Mouse (Mus musculus): ENCODE results near the gene Dlgap1. TPM values are rescaled to one million over a fixed set of nuclear protein-coding genes. Genes with fewer than 3 reads are reported as not detected.

The Dlgap1 gene
- polyA plus RNA-seq, 1 experiment from 2014 or later, result 34.5 TPM

DNA sequence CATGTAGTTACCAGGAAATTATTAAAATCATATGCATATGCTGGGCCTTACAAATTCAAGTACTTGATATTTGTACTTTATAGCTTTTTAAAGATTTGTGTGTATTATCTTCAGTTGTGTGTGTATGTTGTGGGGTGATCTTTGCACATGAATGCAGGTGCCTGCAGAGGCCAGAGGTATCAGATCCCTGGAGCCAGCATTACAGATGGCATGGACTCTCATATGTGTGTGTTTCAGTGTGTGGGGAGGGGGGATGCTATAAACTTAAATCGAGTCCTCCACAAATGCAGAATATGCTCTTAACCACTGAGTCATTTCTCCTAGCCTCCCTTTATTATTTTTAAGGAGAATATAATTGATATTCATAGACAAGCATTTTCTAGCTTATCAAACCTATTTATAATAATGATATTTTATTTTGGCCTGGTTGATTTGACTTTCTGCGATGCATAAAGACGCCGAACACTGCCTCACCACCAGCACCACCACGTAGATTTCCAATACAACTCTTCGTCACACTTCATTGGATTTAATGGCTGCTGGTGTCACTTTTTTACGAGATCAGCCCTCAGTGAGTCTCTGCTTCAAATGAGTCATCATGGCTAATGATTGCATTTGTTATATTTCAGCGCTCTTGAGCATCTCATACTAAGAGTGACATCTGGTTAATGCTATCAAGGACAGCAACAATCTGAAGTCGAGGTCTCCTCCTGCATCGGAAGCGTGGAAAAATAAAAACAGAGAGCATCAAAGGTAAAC is 338.7 kb downstream of the Dlgap1 start:
- no peak for ATAC-seq
- Histone ChIP-seq H3K27me3 (ENCODE audit: control insufficient read depth, insufficient read depth, low read depth, low read length) (no peaks in the 10 kb centered on the region), H3K9ac (ENCODE audit: low read depth, low read length) (no peak overlapping the region), H3K36me3 (ENCODE audit: control insufficient read depth, insufficient read depth, low read length) (no peaks in the 10 kb centered on the region), H3K4me2 (ENCODE audit: low read length) (no peak overlapping the region), H3K27ac (ENCODE audit: low read length) (no peak overlapping the region), H3K4me1 (ENCODE audit: control insufficient read depth, insufficient read depth, low read length) (peaks cover 7% of the 10 kb centered on the region), H3K4me3 (ENCODE audit: low read depth, low read length) (no peak overlapping the region), H3K9me3 (replicated peaks; ENCODE audit: control insufficient read depth, low read length, poor library complexity, severe bottlenecking) (no peaks in the 10 kb centered on the region)
- 71% methylated on average over 11 of the region's 11 CpGs for WGBS

DNA sequence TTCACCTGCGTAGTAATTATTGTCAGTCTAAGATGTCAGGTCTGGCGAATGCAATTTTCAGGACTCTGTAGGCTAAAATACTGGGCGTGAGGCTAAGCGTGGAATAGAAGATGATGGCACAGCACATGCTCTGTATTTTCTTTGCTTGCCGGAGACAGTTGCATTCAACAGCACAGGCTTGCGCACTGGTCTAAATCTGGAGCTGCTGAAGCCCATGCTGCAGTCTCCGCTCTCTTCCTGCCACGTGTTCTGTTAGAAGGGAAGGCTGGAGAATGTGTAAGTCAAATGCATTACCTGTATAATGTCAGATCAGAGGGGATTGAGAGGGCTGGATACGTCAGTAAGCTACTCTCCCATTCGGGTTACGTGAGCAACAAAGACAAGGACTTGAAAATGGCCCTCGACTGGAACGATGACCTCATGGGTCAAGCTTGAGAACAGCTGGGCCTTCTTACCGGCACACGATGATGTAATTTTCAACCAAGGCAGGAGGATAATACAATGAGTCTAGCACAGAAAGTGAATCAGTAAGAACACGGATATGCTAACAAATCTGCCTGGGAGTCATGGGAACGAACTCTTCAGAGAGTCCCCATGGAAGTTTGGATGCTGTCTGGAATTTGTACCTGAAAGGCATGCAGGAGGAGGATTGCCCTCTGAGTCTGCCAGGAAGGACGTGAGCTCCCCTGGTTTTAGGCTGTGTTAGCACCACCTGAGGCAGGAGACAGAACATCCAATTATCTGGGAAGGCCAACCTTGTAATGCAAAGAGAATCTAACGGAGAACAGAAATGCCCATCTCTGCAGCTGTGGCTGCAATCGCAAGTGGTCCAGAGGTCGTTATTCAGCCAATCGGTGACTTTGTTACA is 339.7 kb downstream of the Dlgap1 start:
- peaks cover 7% of the 10 kb centered on the region for H3K4me1 ChIP-seq (ENCODE audit: control insufficient read depth, insufficient read depth, low read length)
- 60% methylated on average over 22 of the region's 22 CpGs for WGBS
- H3K27ac ChIP-seq (ENCODE audit: low read length), result no peak overlapping the region
- no peaks in the 10 kb centered on the region for H3K9me3 ChIP-seq (replicated peaks; ENCODE audit: control insufficient read depth, low read length, poor library complexity, severe bottlenecking)
- H3K4me3 ChIP-seq (ENCODE audit: low read depth, low read length), result no peak overlapping the region
- no peak overlapping the region for H3K4me2 ChIP-seq (ENCODE audit: low read length)
- H3K9ac ChIP-seq (ENCODE audit: low read depth, low read length), result 0 out of 2 replicates have a peak overlapping the region, but pooled peaks have one; percentile 21
- H3K27me3 ChIP-seq (ENCODE audit: control insufficient read depth, insufficient read depth, low read depth, low read length), result no peaks in the 10 kb centered on the region
- no peaks in the 10 kb centered on the region for H3K36me3 ChIP-seq (ENCODE audit: control insufficient read depth, insufficient read depth, low read length)
- peak; percentile 78 for ATAC-seq

DNA sequence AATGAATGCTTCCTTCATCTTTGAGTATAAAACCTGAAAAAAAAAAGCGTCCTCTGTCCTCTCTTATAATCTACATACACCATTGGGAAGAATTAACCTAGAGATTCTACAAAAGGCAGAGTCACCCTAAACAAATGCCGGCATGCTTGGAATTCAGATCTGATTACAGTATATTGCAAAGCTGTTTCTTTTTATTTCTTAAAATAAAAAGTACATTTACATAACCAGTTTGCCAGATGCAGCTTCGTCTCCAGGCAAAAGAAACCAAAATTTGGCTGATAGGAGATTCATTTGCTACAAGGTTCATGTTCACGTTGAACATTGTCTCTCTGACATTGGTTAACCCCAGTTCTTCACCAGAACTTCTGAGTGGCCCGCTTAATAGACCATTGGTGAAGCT is 347.5 kb downstream of the Dlgap1 start:
- WGBS, result 84% methylated on average over 5 of the region's 5 CpGs
- no peaks in the 10 kb centered on the region for H3K4me1 ChIP-seq (ENCODE audit: control insufficient read depth, insufficient read depth, low read length)
- H3K4me2 ChIP-seq (ENCODE audit: low read length), result no peak overlapping the region
- ATAC-seq, result no peak
- H3K9me3 ChIP-seq (replicated peaks; ENCODE audit: control insufficient read depth, low read length, poor library complexity, severe bottlenecking), result no peaks in the 10 kb centered on the region
- H3K4me3 ChIP-seq (ENCODE audit: low read depth, low read length), result no peak overlapping the region
- no peaks in the 10 kb centered on the region for H3K36me3 ChIP-seq (ENCODE audit: control insufficient read depth, insufficient read depth, low read length)
- no peaks in the 10 kb centered on the region for H3K27me3 ChIP-seq (ENCODE audit: control insufficient read depth, insufficient read depth, low read depth, low read length)
- no peak overlapping the region for H3K27ac ChIP-seq (ENCODE audit: low read length)
- no peak overlapping the region for H3K9ac ChIP-seq (ENCODE audit: low read depth, low read length)

DNA sequence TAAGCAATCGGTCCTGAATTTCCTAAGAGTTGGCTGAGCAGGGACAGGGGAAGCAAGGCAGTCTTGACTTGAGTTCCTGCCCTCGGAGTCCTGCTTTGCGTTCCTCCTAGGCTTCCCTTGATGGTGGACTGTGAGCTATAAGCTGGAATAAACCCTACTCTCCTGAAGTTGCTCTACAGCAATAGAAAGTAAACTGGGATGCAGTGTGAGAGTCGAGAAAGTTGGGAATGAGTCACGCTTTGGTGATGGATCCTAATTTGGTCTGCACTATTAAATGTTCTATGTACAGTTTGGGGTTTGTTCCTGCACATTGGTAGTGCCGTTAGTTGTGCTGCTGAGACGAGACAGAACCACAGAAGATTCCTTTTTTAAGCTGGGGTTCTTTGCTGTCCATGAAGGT is 348.9 kb downstream of the Dlgap1 start:
- 90% methylated on average over 7 of the region's 7 CpGs for WGBS
- Histone ChIP-seq H3K27ac (ENCODE audit: low read length) (no peak overlapping the region), H3K4me1 (ENCODE audit: control insufficient read depth, insufficient read depth, low read length) (no peaks in the 10 kb centered on the region), H3K27me3 (ENCODE audit: control insufficient read depth, insufficient read depth, low read depth, low read length) (no peaks in the 10 kb centered on the region), H3K4me2 (ENCODE audit: low read length) (no peak overlapping the region), H3K4me3 (ENCODE audit: low read depth, low read length) (no peak overlapping the region), H3K9ac (ENCODE audit: low read depth, low read length) (no peak overlapping the region), H3K36me3 (ENCODE audit: control insufficient read depth, insufficient read depth, low read length) (no peaks in the 10 kb centered on the region), H3K9me3 (replicated peaks; ENCODE audit: control insufficient read depth, low read length, poor library complexity, severe bottlenecking) (no peaks in the 10 kb centered on the region)
- ATAC-seq, result no peak

GRCm38 (mm10) chr17:70321976-70322375 is 353.1 kb downstream of the Dlgap1 start:
- H3K36me3 ChIP-seq (ENCODE audit: control insufficient read depth, insufficient read depth, low read length), result no peaks in the 10 kb centered on the region
- 88% methylated on average over 6 of the region's 6 CpGs for WGBS
- no peak overlapping the region for H3K27ac ChIP-seq (ENCODE audit: low read length)
- ATAC-seq, result no peak
- no peak overlapping the region for H3K4me3 ChIP-seq (ENCODE audit: low read depth, low read length)
- no peaks in the 10 kb centered on the region for H3K9me3 ChIP-seq (replicated peaks; ENCODE audit: control insufficient read depth, low read length, poor library complexity, severe bottlenecking)
- no peak overlapping the region for H3K4me2 ChIP-seq (ENCODE audit: low read length)
- H3K4me1 ChIP-seq (ENCODE audit: control insufficient read depth, insufficient read depth, low read length), result no peaks in the 10 kb centered on the region
- no peaks in the 10 kb centered on the region for H3K27me3 ChIP-seq (ENCODE audit: control insufficient read depth, insufficient read depth, low read depth, low read length)
- H3K9ac ChIP-seq (ENCODE audit: low read depth, low read length), result no peak overlapping the region

- Histone ChIP-seq H3K27ac (ENCODE audit: low read length) (no peak overlapping the region), H3K4me2 (ENCODE audit: low read length) (no peak overlapping the region), H3K4me3 (ENCODE audit: low read depth, low read length) (no peak overlapping the region), H3K27me3 (ENCODE audit: control insufficient read depth, insufficient read depth, low read depth, low read length) (no peaks in the 10 kb centered on the region), H3K9me3 (replicated peaks; ENCODE audit: control insufficient read depth, low read length, poor library complexity, severe bottlenecking) (no peaks in the 10 kb centered on the region), H3K36me3 (ENCODE audit: control insufficient read depth, insufficient read depth, low read length) (no peaks in the 10 kb centered on the region), H3K4me1 (ENCODE audit: control insufficient read depth, insufficient read depth, low read length) (no peaks in the 10 kb centered on the region), H3K9ac (ENCODE audit: low read depth, low read length) (no peak overlapping the region)
- ATAC-seq, result no peak
- WGBS, result 85% methylated on average over 6 of the region's 6 CpGs
Measured at GRCm38 (mm10) chr17:70333440-70333839, 364.6 kb downstream of the Dlgap1 start.

DNA sequence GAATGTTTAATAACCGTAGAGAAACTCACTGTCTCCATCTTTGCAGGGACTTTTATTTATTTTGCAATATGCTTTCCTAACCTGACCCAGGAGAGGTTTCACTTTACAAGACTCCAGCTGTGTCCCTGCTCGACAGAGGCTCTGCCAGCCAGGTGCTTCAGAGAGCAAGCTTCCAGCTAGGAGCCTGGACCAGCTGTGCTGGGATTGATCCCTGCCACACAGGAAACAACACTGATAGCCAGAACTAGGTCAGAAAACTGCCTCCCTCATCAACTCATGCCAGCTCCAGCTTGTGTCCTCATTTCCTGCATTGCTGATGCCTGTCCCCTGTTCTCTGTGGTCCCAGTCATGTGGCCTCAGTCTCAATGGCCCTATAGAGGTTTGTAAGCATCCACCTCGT is 365.3 kb downstream of the Dlgap1 start:
- Histone ChIP-seq H3K27ac (ENCODE audit: low read length) (no peak overlapping the region), H3K9me3 (replicated peaks; ENCODE audit: control insufficient read depth, low read length, poor library complexity, severe bottlenecking) (no peaks in the 10 kb centered on the region), H3K9ac (ENCODE audit: low read depth, low read length) (no peak overlapping the region), H3K27me3 (ENCODE audit: control insufficient read depth, insufficient read depth, low read depth, low read length) (no peaks in the 10 kb centered on the region), H3K4me1 (ENCODE audit: control insufficient read depth, insufficient read depth, low read length) (no peaks in the 10 kb centered on the region), H3K36me3 (ENCODE audit: control insufficient read depth, insufficient read depth, low read length) (no peaks in the 10 kb centered on the region), H3K4me2 (ENCODE audit: low read length) (no peak overlapping the region), H3K4me3 (ENCODE audit: low read depth, low read length) (no peak overlapping the region)
- WGBS, result 54% methylated on average over 3 of the region's 3 CpGs
- ATAC-seq, result 0 out of 2 replicates have a peak, but pooled peaks have one; percentile 36

DNA sequence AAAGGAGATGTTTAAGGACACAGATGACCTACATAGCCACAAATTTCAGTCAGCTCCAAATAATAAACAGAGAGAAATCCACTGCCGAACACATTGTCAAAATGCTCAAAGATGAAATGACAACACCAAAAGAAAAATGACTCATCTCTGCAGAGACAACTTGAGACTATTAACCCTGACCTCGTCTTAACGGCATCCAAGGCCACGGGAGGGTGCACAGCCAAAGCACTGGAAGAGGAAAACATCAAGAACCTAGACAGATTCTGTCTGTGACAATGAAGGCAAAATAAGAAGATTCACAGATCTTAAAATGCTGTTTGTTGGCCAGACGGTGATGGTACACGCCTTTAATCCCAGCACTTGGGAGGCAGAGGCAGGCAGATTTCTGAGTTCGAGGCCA is 370.9 kb downstream of the Dlgap1 start:
- ATAC-seq, result no peak
- Histone ChIP-seq H3K4me1 (ENCODE audit: control insufficient read depth, insufficient read depth, low read length) (no peaks in the 10 kb centered on the region), H3K36me3 (ENCODE audit: control insufficient read depth, insufficient read depth, low read length) (no peaks in the 10 kb centered on the region), H3K9ac (ENCODE audit: low read depth, low read length) (no peak overlapping the region), H3K4me2 (ENCODE audit: low read length) (no peak overlapping the region), H3K27ac (ENCODE audit: low read length) (no peak overlapping the region), H3K4me3 (ENCODE audit: low read depth, low read length) (no peak overlapping the region), H3K27me3 (ENCODE audit: control insufficient read depth, insufficient read depth, low read depth, low read length) (no peaks in the 10 kb centered on the region), H3K9me3 (replicated peaks; ENCODE audit: control insufficient read depth, low read length, poor library complexity, severe bottlenecking) (no peaks in the 10 kb centered on the region)
- 96% methylated on average over 7 of the region's 7 CpGs for WGBS

GRCm38 (mm10) chr17:70341230-70341629 is 372.4 kb downstream of the Dlgap1 start:
- H3K9ac ChIP-seq (ENCODE audit: low read depth, low read length), result no peak overlapping the region
- no peaks in the 10 kb centered on the region for H3K27me3 ChIP-seq (ENCODE audit: control insufficient read depth, insufficient read depth, low read depth, low read length)
- WGBS, result 70% methylated on average over 8 of the region's 8 CpGs
- no peaks in the 10 kb centered on the region for H3K9me3 ChIP-seq (replicated peaks; ENCODE audit: control insufficient read depth, low read length, poor library complexity, severe bottlenecking)
- H3K4me1 ChIP-seq (ENCODE audit: control insufficient read depth, insufficient read depth, low read length), result no peaks in the 10 kb centered on the region
- no peak overlapping the region for H3K4me3 ChIP-seq (ENCODE audit: low read depth, low read length)
- H3K36me3 ChIP-seq (ENCODE audit: control insufficient read depth, insufficient read depth, low read length), result no peaks in the 10 kb centered on the region
- H3K4me2 ChIP-seq (ENCODE audit: low read length), result no peak overlapping the region
- H3K27ac ChIP-seq (ENCODE audit: low read length), result no peak overlapping the region
- no peak for ATAC-seq
